Mouse (Mus musculus) neutrophil, adult 65 days (primary cell): Measurements from ENCODE around the gene Zc4h2. TPM values are rescaled to one million over a fixed set of nuclear protein-coding genes. Genes with fewer than 3 reads are reported as not detected.

Experiments used
- total RNA-seq: library from RNA; stranded (reverse); gene quantifications from 2 replicates; pipeline ENCODE4 v1.2.4, GENCODE M21; 2023

The Zc4h2 gene
- 0.50 and 0.82 TPM in 2 replicates for total RNA-seq

GRCm38 (mm10) chrX:95657804-95658599 lies at the start of gene Zc4h2:
Gene Zc4h2 (minus strand): TSS chrX:95658509.

Other genes with a start within 250 kb of the Zc4h2 start
- 1.2 and 1.6 TPM in 2 replicates for gene Amer1, start 213.6 kb downstream of the Zc4h2 start, total RNA-seq
- gene Asb12, start 100.5 kb downstream of the Zc4h2 start, total RNA-seq: not detected in 2 replicates
- not detected in 2 replicates for gene Pfn5, start 100.4 kb downstream of the Zc4h2 start, total RNA-seq
- not detected in 2 replicates for gene Zc3h12b, start 53.2 kb upstream of the Zc4h2 start, total RNA-seq